Mouse (Mus musculus) cerebellum, adult 2 months (tissue): ENCODE results near the gene Ankrd6.

Source experiments
- CTCF ChIP-seq: fragments of 200-500 bp; IDR thresholded peaks from 2 replicates; pipeline ENCODE4 v1.5.1; 2011; ENCODE audit warnings: low read depth, mild to moderate bottlenecking, control low read depth, low read length, moderate library complexity, borderline replicate concordance; ENCODE audit not compliant: insufficient read depth
- POLR2A ChIP-seq: fragments of 200-500 bp; IDR thresholded peaks from 2 replicates; pipeline ENCODE4 v1.6.1; 2011; ENCODE audit warnings: low read length, control low read depth, borderline replicate concordance; ENCODE audit not compliant: insufficient read depth

GRCm38 (mm10) chr4:32872189-32872749, 78.4 kb downstream of the Ankrd6 start:
- TF ChIP-seq CTCF (no peak), POLR2A (no peak)
